Mouse (Mus musculus): ENCODE data around the gene Tnrc6a.

The Tnrc6a gene

DNA sequence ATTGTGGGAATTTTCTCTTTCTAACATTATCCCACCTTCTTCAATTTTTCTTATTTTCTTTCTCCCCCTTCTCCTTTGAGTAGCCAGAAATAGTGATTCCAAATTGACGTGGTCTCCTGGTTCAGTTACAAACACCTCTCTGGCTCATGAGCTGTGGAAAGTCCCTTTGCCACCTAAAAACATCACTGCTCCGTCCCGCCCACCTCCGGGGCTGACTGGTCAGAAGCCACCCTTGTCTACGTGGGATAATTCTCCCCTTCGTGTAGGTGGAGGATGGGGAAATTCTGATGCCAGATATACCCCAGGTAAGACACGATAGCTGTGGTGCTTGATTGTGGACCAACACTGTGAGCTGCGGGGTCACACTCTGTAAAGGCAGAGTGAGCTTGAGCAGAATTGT is 66.1 kb downstream of the Tnrc6a start:
- in situ Hi-C loops (cut with MseI, MboI): no loop called here

DNA sequence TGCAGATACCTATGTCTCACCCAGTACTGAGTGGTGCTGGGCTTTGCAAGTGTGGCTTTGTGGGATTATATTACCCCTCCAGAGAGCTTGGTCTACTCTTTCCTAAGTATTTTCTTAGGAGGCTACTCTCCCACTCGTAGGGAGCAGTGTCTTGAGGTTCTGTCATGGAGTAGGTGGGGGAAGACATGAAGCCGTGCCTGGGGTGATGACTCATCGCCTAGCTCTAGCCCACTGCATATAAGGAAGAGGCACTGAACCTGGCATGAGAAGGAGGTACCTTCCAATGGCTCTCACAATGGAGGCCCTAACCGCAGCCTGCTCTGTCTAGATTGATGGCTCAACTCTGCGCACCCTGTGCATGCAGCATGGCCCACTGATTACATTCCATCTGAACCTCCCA is 68.0 kb downstream of the Tnrc6a start:
- in situ Hi-C loops (cut with MseI, MboI): no loop called here

DNA sequence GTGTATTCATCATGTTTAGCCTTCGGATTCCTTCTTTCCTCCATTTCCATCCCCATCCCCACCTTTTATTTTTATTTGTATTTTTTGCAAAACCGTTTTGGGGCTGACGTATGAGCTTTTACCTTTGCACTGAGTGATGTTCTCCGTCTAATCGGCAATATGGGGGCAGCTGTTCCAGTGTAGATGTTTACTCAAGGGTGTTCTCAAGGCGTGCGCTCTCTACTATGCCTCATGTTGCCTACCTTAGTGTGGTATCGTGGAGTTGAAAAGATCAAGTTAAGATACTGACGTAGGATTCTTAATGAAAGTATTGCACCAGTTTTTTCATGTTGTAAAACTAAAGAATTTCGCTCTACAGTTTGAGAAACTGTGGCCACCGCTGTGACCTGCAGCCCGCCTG is 69.5 kb downstream of the Tnrc6a start:
- in situ Hi-C loops (cut with MseI, MboI): no loop called here

- in situ Hi-C loops (cut with MseI, MboI): no loop called here
These were observed 71.0 kb downstream of the Tnrc6a start for GRCm38 (mm10) chr7:123194696-123195095.

DNA sequence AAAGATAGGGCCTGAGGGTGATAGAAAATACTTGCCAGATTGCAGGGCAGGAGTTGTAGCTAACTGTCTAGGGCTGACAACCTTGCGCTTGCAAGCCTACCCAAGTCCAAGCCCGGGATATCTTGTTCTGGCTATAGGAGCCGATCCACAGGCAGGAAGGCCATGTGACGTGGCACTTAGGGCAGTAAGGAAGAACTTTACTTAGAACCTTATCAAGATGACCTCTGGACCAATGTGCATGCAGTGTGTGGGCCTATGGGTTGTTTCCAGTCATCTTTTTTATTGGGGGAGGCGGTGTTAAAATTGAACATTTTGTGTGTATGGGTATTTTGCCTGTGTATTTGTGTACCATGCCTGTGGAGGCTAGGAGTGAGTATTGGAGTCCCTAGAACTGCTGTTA is 72.7 kb downstream of the Tnrc6a start:
- in situ Hi-C loops (cut with MseI, MboI): no loop called here

DNA sequence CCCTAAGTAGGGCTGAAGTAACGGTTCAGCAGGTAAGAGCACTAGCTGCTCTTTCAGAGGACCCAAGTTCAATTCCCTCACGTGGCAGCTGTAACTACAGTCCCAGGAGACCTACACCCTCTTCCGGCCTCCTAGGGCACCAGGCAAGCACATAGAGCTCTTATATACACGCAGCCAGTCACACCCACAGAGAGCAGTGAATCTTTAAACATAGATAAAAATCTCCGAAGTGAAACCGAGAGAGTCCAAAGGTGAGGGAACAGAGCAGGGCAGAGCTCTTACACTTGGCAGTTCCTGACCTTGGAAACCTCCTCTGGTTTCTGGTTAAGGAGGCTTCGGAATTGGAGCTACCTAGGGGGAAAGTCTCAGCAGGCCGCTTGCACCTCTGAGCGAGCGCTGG is 75.0 kb downstream of the Tnrc6a start:
- in situ Hi-C loops (cut with MseI, MboI): no loop called here

DNA sequence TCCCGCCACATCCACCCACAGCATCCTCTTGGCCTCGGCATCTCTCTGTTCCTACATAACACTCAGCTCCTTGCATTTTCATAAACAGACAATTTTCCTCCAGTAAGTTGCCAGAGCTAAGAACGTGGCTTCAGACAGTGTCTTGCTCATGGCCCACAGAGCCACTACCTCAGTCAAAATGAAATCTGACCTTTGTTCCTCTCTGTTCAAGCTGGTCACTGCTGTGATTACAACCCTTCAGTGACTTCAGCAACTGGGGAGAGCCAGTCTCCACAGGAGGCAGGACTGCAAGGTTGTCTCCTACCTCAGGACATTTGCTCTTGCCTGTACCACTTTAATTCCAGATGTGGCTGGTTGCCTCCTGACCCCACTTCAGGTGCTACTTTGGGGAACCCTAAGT is 75.5 kb downstream of the Tnrc6a start:
- in situ Hi-C loops (cut with MseI, MboI): no loop called here

DNA sequence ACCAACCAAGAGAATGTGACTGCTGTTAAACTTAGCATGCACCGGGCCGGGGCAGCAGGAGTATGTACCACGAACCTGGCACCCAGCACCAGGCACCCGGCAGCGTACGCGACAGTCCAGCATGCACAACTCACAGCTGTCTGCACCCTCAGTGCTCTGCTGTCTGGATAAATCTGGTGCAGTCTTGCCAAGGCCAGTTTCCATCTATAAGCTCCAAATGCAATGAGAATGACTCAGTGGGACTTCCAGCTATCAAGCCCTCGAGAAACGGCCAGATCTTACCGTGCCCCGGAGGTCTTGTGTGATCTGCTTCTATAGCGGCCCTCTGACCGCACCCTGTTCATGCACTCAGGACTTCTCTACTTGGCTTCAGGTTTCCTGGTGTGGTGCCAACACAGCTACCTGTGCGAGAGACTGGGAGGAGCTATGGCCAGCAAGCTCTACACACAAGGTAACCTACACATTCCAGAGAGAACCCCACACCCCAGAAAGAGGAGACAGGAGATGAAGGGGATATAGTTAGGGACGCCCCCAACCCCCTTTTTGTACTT is 76.0 kb downstream of the Tnrc6a start:
- in situ Hi-C loops (cut with MseI, MboI): loop anchor here in 1 of 2 experiments (5.0 kb wide), 1 partner anchor 268 kb away; no protein-coding TSS in a partner anchor

GRCm38 (mm10) chr7:123200722-123201121 is 77.0 kb downstream of the Tnrc6a start:
- in situ Hi-C loops (cut with MseI, MboI): loop anchor here in 1 of 2 experiments (5.0 kb wide), 1 partner anchor 267 kb away; no protein-coding TSS in a partner anchor

DNA sequence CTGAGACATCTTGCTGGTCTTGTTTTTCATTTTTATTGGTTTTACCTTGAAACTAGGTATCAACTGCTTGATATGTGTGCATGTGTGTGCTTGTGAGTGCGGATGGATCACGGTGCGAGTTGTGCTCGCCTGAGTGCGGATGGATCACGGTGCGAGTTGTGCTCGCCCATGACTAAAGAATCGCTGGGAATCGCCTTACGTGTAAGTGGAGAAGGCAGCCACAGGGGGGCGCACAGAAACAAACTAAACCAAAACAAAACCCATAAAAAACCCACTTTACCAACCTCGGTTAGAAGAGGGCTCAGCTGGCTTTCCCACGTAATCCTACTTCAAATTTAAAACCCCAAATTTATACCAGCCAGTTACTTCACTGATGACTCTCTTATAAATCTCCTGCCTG is 81.6 kb downstream of the Tnrc6a start:
- in situ Hi-C loops (cut with MseI, MboI): loop anchor here in 1 of 2 experiments (5.0 kb wide), 1 partner anchor 262 kb away; no protein-coding TSS in a partner anchor

- in situ Hi-C loops (cut with MseI, MboI): loop anchor here in 1 of 2 experiments (5.0 kb wide), 1 partner anchor 260 kb away; no protein-coding TSS in a partner anchor
These were observed 83.9 kb downstream of the Tnrc6a start for GRCm38 (mm10) chr7:123207561-123207960.

DNA sequence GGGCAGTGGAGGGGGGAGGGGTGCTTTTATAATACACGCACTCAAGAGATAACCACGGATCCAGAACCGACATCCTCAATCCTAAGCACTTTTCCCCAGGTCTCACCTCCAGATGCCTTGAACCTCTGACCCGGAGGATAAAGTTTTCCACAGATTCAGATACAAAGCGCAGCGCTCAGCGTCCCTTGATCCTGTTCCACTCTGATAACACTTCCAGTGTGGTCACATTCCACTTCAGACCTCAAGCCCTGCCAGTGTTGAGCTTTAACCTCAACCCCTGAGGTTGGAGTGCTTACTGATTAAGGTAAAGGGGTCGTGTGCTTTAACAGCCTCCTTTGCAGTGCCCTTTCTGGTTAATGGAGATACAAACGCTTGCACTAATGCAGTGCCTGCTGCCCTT is 86.2 kb downstream of the Tnrc6a start:
- in situ Hi-C loops (cut with MseI, MboI): loop anchor here in 1 of 2 experiments (5.0 kb wide), 1 partner anchor 257 kb away; no protein-coding TSS in a partner anchor

- in situ Hi-C loops (cut with MseI, MboI): no loop called here
These were observed 87.8 kb downstream of the Tnrc6a start for GRCm38 (mm10) chr7:123211461-123211860.

DNA sequence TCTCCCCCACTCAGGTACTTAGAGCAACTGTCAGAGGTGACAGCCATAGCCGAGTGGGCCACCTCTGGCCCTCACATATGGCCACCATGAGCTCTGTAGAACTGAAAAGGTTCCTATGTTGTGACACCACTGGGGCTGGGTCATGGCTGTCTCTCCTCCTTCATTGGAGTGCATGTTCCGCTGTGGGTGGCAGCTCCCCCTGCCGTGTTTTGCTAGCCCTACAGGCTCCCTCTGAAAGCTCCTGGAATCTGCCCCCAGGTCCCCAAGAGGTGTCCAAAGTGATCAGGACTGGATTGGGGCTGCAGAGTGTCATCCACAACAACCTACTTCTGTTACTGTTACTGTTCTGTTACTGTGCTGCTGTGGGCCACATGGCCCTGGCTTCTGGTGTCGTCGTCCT is 88.6 kb downstream of the Tnrc6a start:
- in situ Hi-C loops (cut with MseI, MboI): no loop called here

DNA sequence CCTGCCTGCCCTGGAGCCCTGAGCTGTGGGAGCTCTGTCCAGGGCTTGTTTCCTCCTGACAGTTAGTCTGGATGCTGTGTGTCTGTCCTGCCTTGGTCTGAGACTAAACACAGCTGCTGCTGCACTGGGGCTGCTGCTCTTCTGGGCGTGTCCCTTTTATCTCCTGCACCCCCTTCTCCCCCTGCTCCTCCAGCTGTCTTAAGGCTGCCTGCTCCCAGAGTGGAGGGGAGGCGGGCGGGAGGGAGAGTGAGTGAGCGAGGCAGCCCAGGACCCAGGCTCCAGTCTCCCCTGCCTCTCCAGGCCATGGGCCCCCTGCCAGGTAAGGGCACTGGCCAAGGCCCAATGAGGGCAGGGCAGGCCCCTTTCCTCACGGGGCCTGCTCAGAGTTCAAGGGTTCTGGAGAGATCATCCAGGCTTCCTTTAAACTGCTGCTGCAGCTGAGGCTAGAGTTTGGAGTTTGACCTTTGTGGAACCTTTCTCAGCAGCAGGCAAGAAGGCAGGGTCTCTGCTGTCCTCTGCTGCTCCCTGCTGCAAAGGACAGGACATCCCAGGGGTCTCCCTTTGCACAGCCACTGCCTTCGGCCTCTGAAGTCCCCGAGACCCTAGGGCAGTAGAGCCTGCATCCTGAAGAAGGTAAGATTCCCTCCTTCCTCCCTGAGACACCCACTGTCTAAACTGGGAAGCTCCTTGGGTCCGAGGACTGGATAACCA is 90.8 kb downstream of the Tnrc6a start, which contains the start of gene Slc5a11:
TSS of gene Slc5a11 (plus strand) at position 416 of the 711 bp plus-strand sequence.
- in situ Hi-C loops (cut with MseI, MboI): no loop called here

DNA sequence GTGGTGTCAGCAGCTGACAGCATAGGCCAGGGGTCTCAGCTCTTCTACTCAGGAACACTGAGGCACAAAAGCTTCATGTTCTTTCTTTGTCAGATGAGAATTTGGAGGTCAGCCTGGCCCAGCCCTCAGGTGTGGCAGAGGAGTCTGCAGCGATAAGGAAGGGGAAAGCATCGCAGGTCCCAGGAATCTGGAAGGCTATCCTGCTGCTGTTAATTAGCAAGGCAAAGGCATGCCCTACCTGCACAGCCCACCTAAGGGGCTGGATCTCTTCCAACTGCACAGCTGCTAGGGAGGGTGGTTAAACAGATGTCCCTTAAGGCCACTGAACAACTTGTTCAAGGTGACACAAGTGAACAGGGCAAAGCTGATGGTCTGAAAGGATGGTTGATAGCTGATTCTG is 91.5 kb downstream of the Tnrc6a start:
- in situ Hi-C loops (cut with MseI, MboI): no loop called here

- in situ Hi-C loops (cut with MseI, MboI): no loop called here
These were observed 94.0 kb downstream of the Tnrc6a start for GRCm38 (mm10) chr7:123217448-123218354.

- in situ Hi-C loops (cut with MseI, MboI): no loop called here
These were observed 94.9 kb downstream of the Tnrc6a start for GRCm38 (mm10) chr7:123218620-123219019.

DNA sequence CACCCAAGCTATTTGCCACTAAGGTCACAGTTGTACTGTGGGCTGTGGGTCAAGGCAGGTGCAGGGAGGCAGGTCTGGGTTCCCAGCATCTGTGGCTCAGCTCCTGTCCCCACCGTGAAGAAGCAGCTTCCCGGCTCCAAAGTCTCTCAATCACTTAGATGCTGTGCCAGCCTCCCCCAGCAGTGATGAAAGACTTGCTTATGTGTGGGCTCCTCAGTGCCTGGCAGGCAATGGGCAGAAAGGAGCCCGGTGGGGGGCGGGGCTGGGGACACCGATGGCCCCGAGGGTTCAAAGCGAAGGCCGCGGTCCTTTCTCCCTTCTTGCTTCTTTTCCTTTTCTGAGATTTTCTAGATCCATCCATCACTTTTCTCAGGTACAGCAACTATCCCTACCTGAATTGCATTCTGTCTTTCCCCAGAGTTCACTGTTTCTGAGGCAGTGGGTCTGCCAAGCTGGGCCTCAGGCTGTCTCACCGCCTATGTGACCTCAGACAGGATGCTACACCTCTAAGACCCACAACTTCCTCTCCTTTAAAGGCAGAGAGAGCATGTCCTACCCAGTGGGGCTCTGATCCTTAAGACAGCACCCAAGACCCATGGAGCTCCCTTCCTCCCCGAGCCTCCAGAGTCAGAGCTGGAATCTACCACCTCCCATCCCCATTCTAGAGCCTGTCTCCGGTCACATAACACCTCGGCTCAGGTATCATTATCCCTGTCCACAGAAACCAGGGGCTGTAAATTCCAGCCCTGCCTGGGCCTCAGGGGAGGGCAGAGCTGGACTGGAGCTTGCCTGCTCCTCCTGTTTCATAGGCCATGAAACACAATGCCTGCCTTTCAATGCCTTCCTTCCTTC is 96.3 kb downstream of the Tnrc6a start:
- in situ Hi-C loops (cut with MseI, MboI): no loop called here

DNA sequence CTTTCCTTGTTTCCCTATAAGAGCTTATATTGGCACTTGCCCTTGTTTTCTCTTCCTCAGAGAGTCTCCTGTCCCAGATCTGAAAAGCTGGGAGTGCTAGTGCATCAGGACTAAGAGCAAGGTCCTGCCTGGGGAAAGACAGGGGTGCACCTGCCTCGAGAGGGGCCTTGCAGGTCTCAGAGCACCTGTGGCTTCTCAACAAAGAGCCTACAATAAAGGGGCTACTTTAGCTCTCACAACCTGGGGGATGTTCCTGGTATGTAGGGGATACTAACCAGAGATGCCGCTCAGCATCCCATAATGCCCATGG is 96.9 kb downstream of the Tnrc6a start:
- in situ Hi-C loops (cut with MseI, MboI): no loop called here

DNA sequence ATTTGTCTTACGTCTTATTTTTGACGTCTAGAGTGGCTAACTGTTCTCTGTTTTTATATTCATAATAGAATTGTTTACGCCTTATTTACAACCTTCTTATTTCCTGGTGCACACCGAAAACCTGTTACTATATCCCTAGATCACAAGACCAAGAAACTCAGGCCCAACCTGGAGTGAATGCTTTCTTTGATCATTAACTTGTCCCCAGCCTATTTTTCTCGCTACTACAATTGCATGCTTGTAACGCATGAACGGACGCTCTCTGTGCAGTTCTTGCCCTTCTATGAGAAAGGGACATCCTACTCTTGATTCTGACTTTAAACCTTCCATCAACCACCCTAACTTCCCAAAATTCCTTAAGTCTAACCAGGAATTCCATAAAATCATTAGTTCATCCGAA is 100.4 kb downstream of the Tnrc6a start:
- in situ Hi-C loops (cut with MseI, MboI): no loop called here
